Mouse (Mus musculus) megakaryocyte, embryonic 14.5 days (primary cell): ENCODE data around the gene Oxct2a.

Experiments
- FLI1 ChIP-seq: IDR thresholded peaks from 2 replicates; pipeline ENCODE4 v1.6.1; 2012; ENCODE audit warnings: low read length, inconsistent platforms, mixed read lengths
- GATA1 ChIP-seq: IDR thresholded peaks from 3 replicates; pipeline ENCODE4 v1.6.1; 2012; ENCODE audit warnings: mixed read lengths, low read length, inconsistent platforms, borderline replicate concordance

GRCm38 (mm10) chr4:123280117-123280516 is 43.3 kb downstream of the Oxct2a start:
- TF ChIP-seq GATA1 (no peak), FLI1 (no peak)
